Mouse (Mus musculus) common myeloid progenitor, adult 5-6 weeks (primary cell): ENCODE data around the gene 1700011L22Rik. TPM values are rescaled to one million over a fixed set of nuclear protein-coding genes. Genes with fewer than 3 reads are reported as not detected.

ENCODE experiments used
- ATAC-seq: replicated peaks from 2 replicates; pipeline ENCODE4 v1.8.0; 2016; ENCODE audit warnings: low read depth, mild to moderate bottlenecking, moderate TSS enrichment, inconsistent platforms; ENCODE audit not compliant: poor library complexity, severe bottlenecking
- total RNA-seq: library from RNA; stranded (forward); fragments of 200-1000, 187-1606 nt; gene quantifications from 2 replicates; pipeline ENCODE4 v1.2.3, GENCODE M21; 2017

1700011L22Rik gene
- not detected in 2 replicates for total RNA-seq

- no peak for ATAC-seq
These were observed at the start of gene 1700011L22Rik for GRCm38 (mm10) chr8:79248470-79248869. Gene 1700011L22Rik, minus strand, starts transcription at chr8:79248570.

GRCm38 (mm10) chr8:79297763-79298162 is 49.4 kb upstream of the 1700011L22Rik start:
- ATAC-seq, result 0 out of 2 replicates have a peak, but pooled peaks have one; percentile 23

- no peak for ATAC-seq
These were observed 47.1 kb upstream of the 1700011L22Rik start for GRCm38 (mm10) chr8:79295276-79296105.

GRCm38 (mm10) chr8:79294610-79295275 is 46.4 kb upstream of the 1700011L22Rik start, which contains the start of gene Mmaa:
Gene Mmaa, minus strand, starts transcription at chr8:79294937.
- peak; percentile 87 for ATAC-seq

GRCm38 (mm10) chr8:79293841-79294240 is 45.5 kb upstream of the 1700011L22Rik start:
- ATAC-seq, result no peak

- no peak for ATAC-seq
These were observed 44.4 kb upstream of the 1700011L22Rik start for GRCm38 (mm10) chr8:79292712-79293264.

- no peak for ATAC-seq
These were observed 41.2 kb upstream of the 1700011L22Rik start for GRCm38 (mm10) chr8:79289592-79289991.

- ATAC-seq, result no peak
These were observed 40.3 kb upstream of the 1700011L22Rik start for GRCm38 (mm10) chr8:79288681-79289080.

GRCm38 (mm10) chr8:79288250-79288649 is 39.9 kb upstream of the 1700011L22Rik start:
- no peak for ATAC-seq

- ATAC-seq, result no peak
These were observed 38.1 kb upstream of the 1700011L22Rik start for GRCm38 (mm10) chr8:79286424-79286823.

GRCm38 (mm10) chr8:79284626-79285025 is 36.3 kb upstream of the 1700011L22Rik start:
- no peak for ATAC-seq

- ATAC-seq, result peak; percentile 25
These were observed 33.1 kb upstream of the 1700011L22Rik start for GRCm38 (mm10) chr8:79281376-79281890.

- ATAC-seq, result no peak
These were observed 29.0 kb upstream of the 1700011L22Rik start for GRCm38 (mm10) chr8:79277264-79277870.

GRCm38 (mm10) chr8:79274940-79275339 is 26.6 kb upstream of the 1700011L22Rik start:
- ATAC-seq, result no peak

- ATAC-seq, result no peak
These were observed 25.4 kb upstream of the 1700011L22Rik start for GRCm38 (mm10) chr8:79273776-79274175.

GRCm38 (mm10) chr8:79272676-79273075 is 24.3 kb upstream of the 1700011L22Rik start:
- ATAC-seq, result 0 out of 2 replicates have a peak, but pooled peaks have one; percentile 32

- ATAC-seq, result no peak
These were observed 20.6 kb upstream of the 1700011L22Rik start for GRCm38 (mm10) chr8:79268921-79269320.

- ATAC-seq, result no peak
These were observed 13.6 kb upstream of the 1700011L22Rik start for GRCm38 (mm10) chr8:79261920-79262319.

GRCm38 (mm10) chr8:79256076-79256705 is 7.8 kb upstream of the 1700011L22Rik start:
- ATAC-seq, result no peak

- ATAC-seq, result no peak
These were observed 5.4 kb upstream of the 1700011L22Rik start for GRCm38 (mm10) chr8:79253742-79254141.
